Mouse (Mus musculus) NIH3T3 (cell line): ENCODE results near the gene Hsf5.

Experiments
- DNase-seq: peaks from one replicate; pipeline ENCODE4 v3.0.0-alpha.2; 2012; ENCODE audit warnings: low read depth

Hsf5 gene

DNA sequence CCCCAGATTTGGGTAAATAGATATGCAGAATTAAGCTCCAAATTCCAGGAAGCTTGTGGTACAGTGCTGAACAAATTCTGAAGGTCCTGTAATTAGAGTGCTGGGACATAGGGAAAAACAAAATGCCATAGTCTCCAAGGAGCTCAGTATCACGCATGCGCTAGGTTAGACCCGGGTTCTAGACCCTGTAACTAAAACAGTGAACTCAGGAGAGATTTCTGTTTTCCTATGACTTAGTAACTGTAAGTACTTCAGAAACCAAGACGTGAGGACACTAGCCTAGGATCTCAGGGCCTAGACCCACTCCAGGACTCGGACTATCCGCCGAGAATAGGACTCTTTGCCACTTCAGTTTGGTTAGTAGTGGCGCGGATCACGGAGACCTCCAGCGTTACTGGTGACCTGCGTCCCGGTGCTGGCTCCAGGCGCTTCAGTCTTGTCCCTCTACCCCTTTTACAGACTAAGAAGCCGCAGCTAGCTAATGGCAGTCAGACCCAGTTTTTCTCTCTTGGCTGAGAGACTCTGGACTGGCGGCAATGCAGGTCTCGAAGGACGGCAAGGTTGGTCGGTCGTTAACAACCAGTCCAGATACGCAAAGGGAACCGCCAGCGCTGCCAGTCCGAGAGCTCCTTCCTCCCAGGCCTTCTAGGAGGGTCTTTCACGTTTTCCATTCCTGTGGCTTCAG is 26.0 kb upstream of the Hsf5 start:
- DNase-seq, result peak; percentile 54

DNA sequence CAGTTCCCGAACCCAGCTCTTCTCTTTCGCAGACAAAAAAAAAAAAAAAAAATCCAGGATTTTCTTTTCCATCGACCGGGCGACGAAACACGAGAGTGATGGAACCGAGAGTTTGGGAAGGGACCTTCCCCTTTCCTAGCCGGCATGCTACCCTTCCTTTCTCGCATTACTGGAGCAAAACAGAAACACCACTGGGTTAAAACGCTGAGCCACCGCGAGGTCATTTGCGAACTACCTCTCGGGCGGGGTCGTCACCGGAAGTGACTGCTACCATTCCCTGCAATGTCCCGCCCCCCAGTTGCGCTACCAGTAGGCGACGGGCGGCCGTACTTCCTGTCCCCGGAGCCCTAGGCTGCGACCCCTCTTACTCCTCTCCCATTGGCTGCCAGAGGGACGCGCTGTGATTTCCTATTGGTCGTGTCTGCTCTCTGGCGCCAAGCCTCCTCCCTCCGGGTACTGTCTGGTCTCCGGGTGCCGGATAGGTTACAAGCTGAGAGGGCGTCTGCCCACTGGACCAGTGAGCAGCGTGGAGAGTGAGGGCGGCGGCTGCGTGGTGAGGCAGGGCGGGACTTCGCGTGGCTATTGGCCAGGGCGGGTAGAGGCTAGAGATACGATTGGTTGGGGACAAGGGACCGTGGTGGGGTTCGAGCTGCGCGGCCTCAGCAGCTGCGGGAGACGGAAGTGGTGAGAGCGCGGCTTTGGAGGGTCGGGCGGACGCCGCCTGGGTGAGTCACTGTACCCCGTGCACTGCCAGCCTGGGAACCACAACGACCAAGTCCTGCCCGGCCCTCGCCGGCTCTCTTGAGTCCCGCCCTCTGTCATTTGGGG is 25.2 kb upstream of the Hsf5 start, which contains the start of gene Mtmr4:
Gene Mtmr4, plus strand, starts transcription at position 637 of the 828 bp plus-strand sequence.
- DNase-seq, result peak; percentile 99

- no peak for DNase-seq
Observed at GRCm38 (mm10) chr11:87592354-87592695, 24.6 kb upstream of the Hsf5 start.

GRCm38 (mm10) chr11:87592713-87593598 is 24.0 kb upstream of the Hsf5 start:
- peak; percentile 55 for DNase-seq

DNA sequence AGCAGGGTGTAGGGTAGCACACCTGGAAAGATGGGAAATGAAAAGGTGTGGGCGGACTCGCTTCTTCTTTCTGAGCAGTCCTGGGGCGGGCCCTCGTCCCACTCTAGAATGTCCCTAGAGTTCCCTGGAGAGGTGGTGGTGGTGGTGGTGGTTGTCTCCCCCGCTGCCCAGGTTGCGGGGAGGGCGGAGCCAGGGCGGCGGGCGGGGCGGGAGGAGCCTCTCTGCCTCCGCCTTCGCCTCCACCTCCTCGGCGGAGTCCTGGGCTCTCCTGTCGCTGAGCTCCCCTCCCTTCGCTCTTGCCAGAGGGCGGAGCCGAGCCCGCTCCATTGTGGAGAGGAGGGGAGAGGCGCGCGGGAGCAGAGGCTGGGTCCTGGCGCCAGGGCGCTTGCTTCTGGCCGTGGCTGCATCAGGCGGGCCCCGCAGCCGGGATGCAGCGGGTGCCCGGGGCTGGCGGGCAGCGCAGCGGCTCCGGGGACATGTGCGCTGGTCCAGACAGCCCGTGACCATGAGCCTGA is 21.6 kb upstream of the Hsf5 start:
- DNase-seq, result peak; percentile 93

- DNase-seq, result peak; percentile 48
Observed at GRCm38 (mm10) chr11:87595976-87596375, 21.0 kb upstream of the Hsf5 start.

- DNase-seq, result peak; percentile 22
Observed at GRCm38 (mm10) chr11:87596492-87596891, 20.5 kb upstream of the Hsf5 start.

DNA sequence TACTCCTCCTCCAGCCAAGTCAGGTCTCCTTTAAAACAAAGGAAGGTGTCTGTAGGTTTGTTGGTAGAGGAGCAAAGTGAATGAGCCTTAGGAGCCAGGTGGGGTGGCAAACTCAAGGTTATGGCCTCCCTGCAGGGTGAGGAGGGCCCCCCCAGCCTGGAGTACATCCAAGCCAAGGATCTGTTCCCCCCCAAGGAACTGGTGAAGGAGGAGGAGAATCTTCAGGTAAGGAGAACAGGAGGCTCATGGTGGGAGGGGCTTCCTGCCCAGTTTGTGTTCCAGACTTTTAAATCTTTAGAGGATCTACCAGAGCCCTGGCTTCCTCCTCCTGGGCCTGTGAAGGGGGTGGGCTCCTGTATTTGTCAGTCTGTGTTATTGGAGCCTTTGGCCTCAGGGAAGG is 19.9 kb upstream of the Hsf5 start:
- DNase-seq, result no peak

DNA sequence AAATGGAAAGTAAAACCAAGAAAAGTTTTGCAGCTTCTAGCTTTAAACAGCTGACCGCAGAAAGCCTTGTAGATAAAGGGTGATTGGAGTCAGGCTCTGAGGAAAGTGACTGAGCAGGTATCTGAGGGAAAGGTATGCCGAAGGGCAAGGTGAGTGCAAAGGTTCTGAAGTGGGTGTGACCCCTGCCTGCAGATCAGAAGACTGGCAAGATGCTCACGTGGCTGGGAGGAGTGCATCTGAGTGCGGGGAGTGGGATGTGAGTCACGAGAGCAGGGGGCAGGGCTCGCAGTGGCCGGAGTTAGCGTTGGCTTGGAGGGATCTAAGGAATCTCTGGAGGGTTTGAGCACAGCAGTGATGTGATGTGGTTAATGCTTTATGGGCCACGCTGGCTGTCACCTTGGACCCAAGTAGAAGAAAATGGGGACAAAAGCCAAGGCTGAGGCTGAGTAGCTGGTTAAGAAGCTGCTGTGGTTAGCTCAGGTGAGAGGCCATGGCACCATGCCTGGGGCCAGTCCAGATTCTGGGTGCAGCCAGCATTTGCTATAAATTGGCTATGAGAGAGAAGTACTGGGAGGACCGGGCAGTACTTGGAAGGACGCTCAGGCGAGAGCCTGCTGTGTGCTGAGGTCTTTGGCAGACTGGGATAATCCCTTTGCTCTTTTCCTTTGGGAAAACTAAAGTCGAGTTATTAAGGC is 17.4 kb upstream of the Hsf5 start:
- no peak for DNase-seq

- no peak for DNase-seq
Observed at GRCm38 (mm10) chr11:87600322-87600853, 16.6 kb upstream of the Hsf5 start.

- DNase-seq, result no peak
Observed at GRCm38 (mm10) chr11:87602234-87602633, 14.7 kb upstream of the Hsf5 start.

- no peak for DNase-seq
Observed at GRCm38 (mm10) chr11:87603571-87603970, 13.4 kb upstream of the Hsf5 start.

DNA sequence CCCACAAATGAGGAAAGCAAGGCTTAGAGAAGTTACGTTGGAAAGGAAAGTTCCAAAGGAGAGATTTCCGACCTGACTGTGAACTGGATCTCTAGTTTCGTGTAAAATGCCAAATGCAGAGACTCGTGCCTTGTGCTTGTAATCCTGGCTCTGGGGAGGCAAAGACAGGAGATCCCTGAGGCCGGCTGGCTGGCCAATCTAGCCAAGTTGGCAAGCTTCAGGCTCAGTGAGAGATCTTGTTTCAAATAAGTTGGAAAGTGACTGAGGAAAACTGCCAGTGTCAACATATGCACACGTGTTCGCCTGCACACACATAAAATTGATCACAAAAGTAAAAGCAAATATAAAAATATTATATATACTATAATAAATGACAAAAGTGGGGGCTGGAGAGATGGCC is 7.7 kb upstream of the Hsf5 start:
- peak; percentile 46 for DNase-seq

- DNase-seq, result no peak
Observed at GRCm38 (mm10) chr11:87611547-87611946, 5.4 kb upstream of the Hsf5 start.

GRCm38 (mm10) chr11:87613972-87614371 is 3.0 kb upstream of the Hsf5 start:
- DNase-seq, result no peak

- no peak for DNase-seq
Observed at GRCm38 (mm10) chr11:87615551-87615950, 1.4 kb upstream of the Hsf5 start.

DNA sequence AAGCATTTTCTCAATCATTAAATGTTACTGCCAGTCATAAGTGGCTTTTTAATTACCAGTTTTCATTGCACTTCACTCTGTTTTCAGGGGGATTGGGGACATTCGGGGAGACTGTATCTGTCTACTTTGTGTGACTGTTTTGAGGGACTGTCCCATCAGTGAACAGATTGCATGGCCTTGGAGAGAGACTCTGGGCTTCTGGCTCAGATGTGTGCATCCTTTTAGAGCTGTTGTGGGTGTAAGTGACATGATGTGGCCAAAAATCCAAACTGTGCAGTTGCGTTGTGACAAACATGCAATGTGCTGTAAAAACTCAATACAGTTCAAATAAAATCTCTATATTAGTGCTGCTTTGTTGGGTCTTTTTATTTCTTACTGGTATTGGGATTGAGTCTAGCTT is 1.0 kb upstream of the Hsf5 start:
- no peak for DNase-seq

DNA sequence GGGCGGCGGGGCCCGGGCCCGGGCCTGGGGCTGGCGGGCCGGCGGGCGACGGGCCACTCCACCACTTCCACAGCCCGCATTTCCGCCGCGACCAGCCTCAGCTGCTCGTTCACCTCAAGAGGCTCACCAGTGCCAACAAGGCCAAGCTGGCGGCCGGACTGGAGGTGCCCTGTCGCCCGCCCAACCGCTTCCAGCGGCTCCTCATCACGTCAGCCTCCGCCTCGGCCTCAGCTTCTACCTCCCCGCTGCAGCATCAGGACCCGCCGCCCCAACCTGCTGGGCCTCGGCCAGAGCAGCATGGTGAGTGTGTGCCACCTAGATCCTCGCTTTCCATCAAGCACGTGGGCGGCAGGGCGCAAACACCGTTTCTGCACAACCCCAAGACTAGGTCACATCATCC is 642 bp downstream of the Hsf5 start:
- DNase-seq, result no peak

- DNase-seq, result peak; percentile 59
Observed at GRCm38 (mm10) chr11:87623160-87623559, 6.2 kb downstream of the Hsf5 start.

- DNase-seq, result peak; percentile 37
Observed at GRCm38 (mm10) chr11:87629859-87630258, 12.9 kb downstream of the Hsf5 start.

DNA sequence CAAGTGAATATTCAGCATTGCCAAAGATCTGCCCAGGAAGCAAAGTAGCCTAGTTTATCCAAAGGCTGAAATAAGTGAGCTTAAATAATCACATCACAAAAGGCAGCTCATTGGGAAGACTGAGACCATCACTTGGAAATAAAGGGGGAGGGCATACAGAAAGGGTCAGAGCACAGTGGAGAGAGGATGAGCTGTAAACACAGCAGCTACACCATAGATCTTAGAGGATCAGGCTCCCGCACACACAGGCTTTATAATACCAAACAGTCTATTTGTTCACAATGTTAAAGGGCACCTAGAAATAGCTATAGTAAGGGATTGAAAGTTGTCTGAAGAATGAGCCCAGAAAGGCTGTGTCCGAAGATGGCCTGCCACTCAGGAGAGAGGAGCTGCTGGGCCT is 21.8 kb downstream of the Hsf5 start:
- DNase-seq, result no peak
